Mouse (Mus musculus) ES-Bruce4 (cell line): Measurements from ENCODE around the gene Dbh.

Experiments
- CTCF ChIP-seq: IDR thresholded peaks from one replicate; pipeline ENCODE4 v1.8.1; 2011; ENCODE audit warnings: low read depth, low read length
- POLR2A ChIP-seq: IDR thresholded peaks from one replicate; pipeline ENCODE4 v1.8.1; 2011; ENCODE audit warnings: low read length; ENCODE audit not compliant: insufficient read depth

DNA sequence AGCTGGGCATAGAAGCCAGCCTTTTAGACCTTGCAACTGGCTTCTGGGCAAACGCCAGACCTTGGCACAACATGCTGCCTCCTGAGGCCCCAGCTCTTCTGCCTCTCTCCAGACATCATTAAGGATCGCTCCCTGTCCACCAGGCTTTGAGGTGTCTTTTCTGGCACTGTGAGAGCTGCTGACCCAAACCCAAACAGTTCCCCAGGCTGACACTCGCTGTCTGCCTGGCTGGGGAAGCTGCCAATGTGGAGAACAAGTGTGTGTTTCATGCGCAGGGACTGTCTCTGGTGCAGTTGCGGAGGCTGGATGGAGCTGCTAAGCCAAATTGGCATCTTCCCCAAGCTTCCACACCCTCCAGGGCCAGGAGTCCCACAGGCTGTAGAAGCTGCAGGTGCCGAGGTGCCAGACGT lies 58.0 kb downstream of the Dbh start:
- TF ChIP-seq POLR2A (no peak), CTCF (no peak)
